Mouse (Mus musculus) right cerebral cortex, postnatal 25 days (tissue): ENCODE data around the gene Fgr.

Source experiments
- DNase-seq: peaks from one replicate; pipeline ENCODE4 v3.0.0; 2022

The Fgr gene

DNA sequence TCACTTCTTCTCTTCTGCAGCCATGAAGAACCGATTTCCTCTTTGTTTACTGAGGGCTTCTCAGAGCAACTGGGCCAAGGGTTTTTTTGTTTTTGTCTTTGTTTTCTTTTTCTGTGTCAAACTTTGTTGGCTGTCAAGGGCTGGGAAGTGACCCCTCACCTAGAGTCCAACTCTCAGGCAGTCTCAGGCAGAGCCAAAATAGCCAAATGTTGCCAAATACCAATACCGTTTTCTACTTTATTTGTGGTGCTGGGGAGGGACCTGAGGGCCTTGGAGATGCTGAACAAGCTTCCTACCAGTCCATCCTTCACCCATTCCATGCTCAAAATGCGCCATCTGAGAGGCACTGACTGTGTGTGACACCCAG, 14.2 kb upstream of the Fgr start:
- DNase-seq = no peak

DNA sequence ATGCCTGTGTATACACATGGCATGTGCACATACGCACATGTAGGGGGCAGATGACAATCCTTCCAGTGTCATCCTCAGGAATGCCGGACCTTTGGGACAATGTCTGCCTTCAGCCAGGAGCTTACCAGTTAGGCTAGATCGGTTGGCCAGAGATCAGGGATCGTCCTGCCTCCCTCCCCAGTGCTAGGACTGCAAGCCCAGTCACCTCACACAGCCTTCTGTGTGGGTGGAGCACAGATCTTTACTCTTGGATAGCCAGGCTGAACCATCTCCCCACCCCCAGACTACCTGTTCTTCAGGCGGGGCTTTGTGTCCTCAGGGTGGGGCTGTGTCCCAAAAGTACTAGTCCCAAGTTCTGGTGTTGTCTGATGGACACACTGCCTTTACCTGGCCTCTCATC, 13.6 kb upstream of the Fgr start:
- no peak for DNase-seq

- no peak for DNase-seq
Measured at GRCm38 (mm10) chr4:132960864-132961639, 12.8 kb upstream of the Fgr start.

DNA sequence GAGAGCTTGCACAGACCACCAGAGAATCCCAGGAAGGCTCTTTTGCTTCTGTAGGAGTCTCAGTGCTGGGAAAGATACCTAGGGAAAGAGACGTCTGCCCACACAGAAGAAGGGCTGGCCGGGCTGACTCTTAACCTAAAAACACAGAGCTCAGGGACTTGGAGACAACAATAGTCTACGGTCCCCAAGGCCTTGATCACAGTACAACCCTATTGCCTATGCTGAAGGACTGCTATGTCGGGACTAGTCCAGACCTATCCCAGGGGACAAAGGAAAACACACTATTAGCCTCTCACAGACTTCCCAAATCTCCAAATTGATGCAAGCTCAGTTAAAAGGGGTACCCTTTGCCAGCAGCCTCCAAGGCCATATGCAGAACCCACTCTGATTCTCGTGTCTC, 12.0 kb upstream of the Fgr start:
- DNase-seq = no peak

DNA sequence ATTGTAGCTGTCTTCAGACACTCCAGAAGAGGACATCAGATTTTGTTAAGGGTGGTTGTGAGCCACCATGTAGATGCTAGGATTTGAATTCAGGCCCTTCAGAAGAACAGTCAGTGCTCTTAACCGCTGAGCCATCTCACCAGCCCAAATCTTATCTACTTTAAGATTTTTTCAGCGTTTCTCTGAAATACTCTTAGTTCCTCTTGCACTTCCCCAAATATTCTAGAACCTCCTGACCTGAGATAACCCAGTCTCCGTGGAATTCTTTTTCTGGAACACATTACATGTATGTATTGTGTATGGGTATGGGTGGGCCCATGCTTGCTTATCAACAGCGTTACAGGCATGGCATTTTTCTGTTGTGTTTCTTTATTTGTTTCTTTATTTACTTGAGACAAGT, 11.3 kb upstream of the Fgr start:
- DNase-seq = no peak

- DNase-seq = no peak
Measured at GRCm38 (mm10) chr4:132963436-132963835, 10.5 kb upstream of the Fgr start.

DNA sequence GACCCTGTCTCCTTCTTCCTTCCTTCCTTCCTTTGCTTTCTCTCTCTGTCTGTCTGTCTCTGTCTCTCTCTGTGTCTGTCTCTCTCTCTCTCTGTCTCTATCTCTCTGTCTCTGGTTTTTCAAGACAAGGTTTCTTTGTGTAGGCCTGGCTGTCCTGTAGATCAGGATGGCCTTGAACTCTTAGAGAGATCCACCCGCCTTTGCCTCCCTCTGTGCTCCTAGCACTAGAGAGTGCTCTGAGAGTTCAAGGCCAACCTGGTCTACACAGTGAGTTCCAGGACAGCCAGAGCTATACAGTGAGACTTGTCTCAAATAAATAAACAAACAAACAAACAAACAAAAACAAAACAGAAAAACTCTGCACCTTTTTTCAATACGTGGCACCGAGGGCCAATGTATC, 9.8 kb upstream of the Fgr start:
- no peak for DNase-seq

- DNase-seq = no peak
Measured at GRCm38 (mm10) chr4:132964473-132964872, 9.4 kb upstream of the Fgr start.

- no peak for DNase-seq
Measured at GRCm38 (mm10) chr4:132968105-132968938, 5.6 kb upstream of the Fgr start.

DNA sequence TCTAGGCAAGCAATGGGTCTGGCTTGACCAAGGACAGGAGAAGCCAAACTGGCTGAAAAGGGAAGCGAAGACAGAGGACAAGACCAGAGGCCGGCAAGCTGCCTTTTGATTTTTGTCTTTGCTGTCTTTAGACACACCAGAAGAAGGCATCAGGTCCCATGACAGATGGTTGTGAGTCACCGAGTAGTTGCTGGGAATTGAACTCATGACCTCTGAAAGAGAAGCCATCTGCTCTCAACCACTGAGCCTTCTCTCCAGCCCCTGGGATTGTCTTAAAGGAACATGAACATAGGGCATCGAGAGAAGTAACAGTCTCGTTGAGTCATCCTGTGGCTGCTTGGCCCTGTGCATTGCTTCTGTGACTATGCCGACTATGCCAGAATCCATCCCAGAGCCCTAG, 2.3 kb upstream of the Fgr start:
- no peak for DNase-seq

- DNase-seq = no peak
Measured at GRCm38 (mm10) chr4:132972101-132972500, 1.8 kb upstream of the Fgr start.

- DNase-seq = no peak
Measured at GRCm38 (mm10) chr4:132972556-132972955, 1.3 kb upstream of the Fgr start.

GRCm38 (mm10) chr4:132973186-132973585, 709 bp upstream of the Fgr start:
- DNase-seq = no peak

DNA sequence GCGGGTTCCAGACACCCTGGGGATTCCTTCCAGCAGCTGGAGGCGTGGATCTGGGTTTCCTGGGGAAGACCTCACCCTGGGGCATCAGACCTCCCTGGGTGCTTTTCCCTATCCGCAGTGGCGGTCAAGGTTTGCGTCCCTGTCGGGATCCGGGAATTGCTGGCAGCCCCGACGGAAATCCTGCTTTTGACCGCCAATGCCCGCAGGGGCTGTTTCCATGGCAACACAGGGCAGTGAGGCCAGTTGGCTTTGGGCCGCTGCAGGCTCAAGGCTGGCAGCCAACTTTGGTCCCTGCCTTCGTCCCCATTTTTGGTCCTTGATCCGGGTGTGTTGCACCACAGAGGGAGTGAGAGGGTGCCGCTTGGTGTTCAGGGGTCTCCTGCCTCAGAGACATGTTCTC, 1.0 kb downstream of the Fgr start:
- DNase-seq = peak; percentile 37

DNA sequence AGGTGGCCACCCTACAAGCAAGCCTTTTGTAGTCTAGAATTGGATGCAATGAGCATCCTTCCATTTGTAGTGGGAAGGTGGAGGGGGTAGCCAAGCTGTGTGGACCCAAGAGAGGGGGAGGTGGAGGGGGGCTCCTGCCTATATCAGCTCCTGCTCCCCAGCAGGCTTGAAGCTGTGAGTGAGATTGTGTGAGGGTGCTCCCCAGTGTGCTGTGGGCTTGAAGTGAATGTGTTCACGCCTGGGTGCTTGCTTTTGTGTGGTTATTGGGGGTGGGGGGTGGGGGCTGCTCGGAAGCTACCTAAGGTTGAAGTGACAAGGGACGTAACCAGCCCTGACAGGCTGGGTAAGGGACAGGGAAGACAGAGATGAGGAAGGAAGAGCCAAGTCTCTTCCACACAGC, 1.9 kb downstream of the Fgr start:
- no peak for DNase-seq

GRCm38 (mm10) chr4:132976729-132977128, 2.8 kb downstream of the Fgr start:
- no peak for DNase-seq

DNA sequence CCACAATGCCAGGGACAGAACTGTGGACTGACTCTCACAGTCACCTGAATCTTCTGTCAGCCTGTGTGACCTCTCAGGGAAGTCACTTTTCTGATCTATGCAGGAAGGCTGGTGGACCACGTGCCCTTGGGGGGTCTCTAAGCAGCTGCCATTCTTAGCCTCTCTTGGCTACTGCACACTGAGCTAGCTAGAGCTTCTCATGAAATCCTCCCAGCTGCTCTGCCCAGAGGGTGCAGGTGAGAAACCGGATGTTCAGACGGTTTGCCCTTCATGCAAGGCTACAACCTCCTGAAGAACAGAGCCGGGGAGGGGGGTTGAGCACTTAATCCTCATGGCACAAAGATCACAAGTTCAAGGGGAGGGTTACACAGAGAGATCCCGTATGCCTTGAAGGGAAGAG, 3.7 kb downstream of the Fgr start:
- DNase-seq = no peak

- no peak for DNase-seq
Measured at GRCm38 (mm10) chr4:132979186-132979585, 5.3 kb downstream of the Fgr start.

GRCm38 (mm10) chr4:132981621-132982020, 7.7 kb downstream of the Fgr start:
- DNase-seq = no peak

GRCm38 (mm10) chr4:132982999-132983398, 9.1 kb downstream of the Fgr start:
- DNase-seq = no peak

- DNase-seq = peak; percentile 35
Measured at GRCm38 (mm10) chr4:132983664-132984512, 10.0 kb downstream of the Fgr start.

GRCm38 (mm10) chr4:132988581-132989355, 14.9 kb downstream of the Fgr start:
- DNase-seq = no peak

DNA sequence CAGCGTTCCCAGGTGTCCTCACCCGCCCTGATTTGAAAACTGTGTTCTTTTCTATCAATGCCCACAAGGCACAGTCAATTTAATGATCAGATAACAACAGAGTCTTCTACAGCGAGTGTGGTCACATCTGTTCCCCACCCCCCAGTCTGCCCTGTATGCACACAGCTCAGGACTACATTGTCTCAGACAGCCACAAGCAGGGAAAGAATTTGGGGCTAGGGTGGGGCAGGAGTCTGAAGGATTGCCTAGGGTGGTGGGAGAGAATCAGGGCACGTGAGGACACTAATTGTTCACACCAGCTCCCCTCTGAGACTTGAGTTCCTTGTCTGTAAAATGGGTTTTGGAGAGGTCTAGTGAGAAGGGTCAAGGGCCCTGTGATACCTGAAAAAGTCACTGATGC, 19.7 kb downstream of the Fgr start:
- no peak for DNase-seq
